Mouse (Mus musculus): Measurements from ENCODE around the gene Src. TPM values are rescaled to one million over a fixed set of nuclear protein-coding genes. Genes with fewer than 3 reads are reported as not detected.
"Not testable (repeated sequence)": the region's sequence is repeated elsewhere in the genome, so short reads cannot be mapped to it uniquely, and the experiment has no call there.

Src gene
- polyA plus RNA-seq, 1 experiment from 2014 or later: 16.4 TPM

- no peak overlapping the region for H3K9ac ChIP-seq (replicated peaks; ENCODE audit: low read depth)
- H3K36me3 ChIP-seq (ENCODE audit: insufficient read depth, low read length): 0 out of 2 replicates have a peak, but pooled peaks cover 4% of the 10 kb centered on the region
- H3K27me3 ChIP-seq (replicated peaks; ENCODE audit: insufficient read depth, low read length): no peaks in the 10 kb centered on the region
- peak; percentile 30 for TF ChIP-seq CTCF (IDR thresholded peaks at IDR 0.05)
- no peak for TF ChIP-seq EP300 (IDR thresholded peaks at IDR 0.05)
- H3K9me3 ChIP-seq (ENCODE audit: low read length): no peaks in the 10 kb centered on the region
- H3K4me1 ChIP-seq (ENCODE audit: insufficient read depth, low read depth, low read length): 0 out of 2 replicates have a peak, but pooled peaks cover 3% of the 10 kb centered on the region
- no peak overlapping the region for H3K4me3 ChIP-seq (ENCODE audit: low read depth, low read length)
- ATAC-seq: no peak
- WGBS: 83% methylated on average over 4 of the region's 4 CpGs
- peak; percentile 36 for DNase-seq (ENCODE audit: low spot score)
- no peak overlapping the region for H3K27ac ChIP-seq (ENCODE audit: low read length)
- H3K4me2 ChIP-seq (replicated peaks; ENCODE audit: low read depth, low read length): no peak overlapping the region
Observed at GRCm38 (mm10) chr2:157384836-157385235, 33.4 kb upstream of the Src start.

GRCm38 (mm10) chr2:157388901-157389590, 29.2 kb upstream of the Src start:
- 95% methylated on average over 14 of the region's 14 CpGs for WGBS

DNA sequence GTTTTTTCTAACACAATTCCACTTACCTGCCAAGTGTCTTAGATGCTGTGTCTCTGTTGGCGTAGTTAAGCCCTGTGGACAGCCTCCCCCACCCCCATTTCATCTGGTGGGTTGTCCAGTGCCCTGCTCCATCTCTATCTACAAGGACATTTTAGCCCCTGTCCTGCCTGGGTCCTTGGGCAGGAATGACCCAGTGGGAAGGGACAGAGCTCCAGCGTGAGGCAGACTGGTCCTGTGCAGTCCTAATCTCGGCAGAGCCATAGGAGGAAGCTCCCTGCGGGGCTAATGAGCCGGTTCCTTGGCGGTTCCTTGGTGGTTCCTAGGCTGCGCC, 28.7 kb upstream of the Src start:
- Histone ChIP-seq H3K9me3 (ENCODE audit: low read length) (no peaks in the 10 kb centered on the region), H3K4me3 (ENCODE audit: low read depth, low read length) (no peak overlapping the region), H3K4me1 (ENCODE audit: insufficient read depth, low read depth, low read length) (no peaks in the 10 kb centered on the region; the same call in 1 of the 2 replicates), H3K27ac (ENCODE audit: low read length) (no peak overlapping the region), H3K9ac (replicated peaks; ENCODE audit: low read depth) (no peak overlapping the region), H3K27me3 (replicated peaks; ENCODE audit: insufficient read depth, low read length) (no peaks in the 10 kb centered on the region), H3K36me3 (ENCODE audit: insufficient read depth, low read length) (no peaks in the 10 kb centered on the region), H3K4me2 (replicated peaks; ENCODE audit: low read depth, low read length) (no peak overlapping the region)
- TF ChIP-seq EP300 (IDR thresholded peaks at IDR 0.05): no peak
- TF ChIP-seq CTCF (IDR thresholded peaks at IDR 0.05): no peak
- WGBS: 80% methylated on average over 7 of the region's 7 CpGs
- ATAC-seq (no peak), DNase-seq (ENCODE audit: low spot score) (no peak)

More at GRCm38 (mm10) chr2:157388901-157389590, 29.2 kb upstream of the Src start:
- not testable (repeated sequence) for H3K4me2 ChIP-seq (replicated peaks; ENCODE audit: low read depth, low read length); H3K9me3 ChIP-seq (ENCODE audit: low read length); DNase-seq (ENCODE audit: low spot score); H3K4me1 ChIP-seq (ENCODE audit: insufficient read depth, low read depth, low read length); H3K9ac ChIP-seq (replicated peaks; ENCODE audit: low read depth); H3K36me3 ChIP-seq (ENCODE audit: insufficient read depth, low read length); ATAC-seq; H3K4me3 ChIP-seq (ENCODE audit: low read depth, low read length); H3K27ac ChIP-seq (ENCODE audit: low read length); H3K27me3 ChIP-seq (replicated peaks; ENCODE audit: insufficient read depth, low read length)

DNA sequence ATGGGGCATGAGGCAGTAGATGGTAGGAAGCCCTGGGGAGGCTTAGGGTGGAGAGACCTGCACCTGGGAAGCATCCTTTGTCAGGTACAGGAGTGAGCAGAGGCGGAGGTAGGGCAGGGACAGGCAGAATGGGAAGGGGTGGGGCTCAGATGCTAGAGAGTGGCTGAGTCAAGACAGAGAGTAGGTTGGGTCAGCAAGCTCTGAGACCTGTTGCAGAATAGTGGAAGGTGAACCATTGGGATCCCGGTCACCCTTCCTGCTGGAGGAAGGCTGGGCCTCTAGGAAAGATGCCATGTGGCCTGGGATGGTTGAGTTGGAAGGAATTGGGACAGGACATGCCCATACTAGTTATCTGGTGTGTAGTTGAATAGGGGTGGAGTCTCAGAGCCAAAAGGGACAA, 25.9 kb upstream of the Src start:
- no peaks in the 10 kb centered on the region; the same call in 1 of the 2 replicates for H3K4me1 ChIP-seq (ENCODE audit: insufficient read depth, low read depth, low read length)
- H3K4me2 ChIP-seq (replicated peaks; ENCODE audit: low read depth, low read length): no peak overlapping the region
- WGBS: 95% methylated on average over 2 of the region's 2 CpGs
- no peaks in the 10 kb centered on the region for H3K9me3 ChIP-seq (ENCODE audit: low read length)
- H3K9ac ChIP-seq (replicated peaks; ENCODE audit: low read depth): no peak overlapping the region
- DNase-seq (ENCODE audit: low spot score): no peak
- no peak for ATAC-seq
- no peaks in the 10 kb centered on the region for H3K27me3 ChIP-seq (replicated peaks; ENCODE audit: insufficient read depth, low read length)
- H3K36me3 ChIP-seq (ENCODE audit: insufficient read depth, low read length): 0 out of 2 replicates have a peak, but pooled peaks cover 6% of the 10 kb centered on the region
- H3K27ac ChIP-seq (ENCODE audit: low read length): no peak overlapping the region
- TF ChIP-seq CTCF (IDR thresholded peaks at IDR 0.05): no peak
- TF ChIP-seq EP300 (IDR thresholded peaks at IDR 0.05): no peak
- H3K4me3 ChIP-seq (ENCODE audit: low read depth, low read length): no peak overlapping the region

DNA sequence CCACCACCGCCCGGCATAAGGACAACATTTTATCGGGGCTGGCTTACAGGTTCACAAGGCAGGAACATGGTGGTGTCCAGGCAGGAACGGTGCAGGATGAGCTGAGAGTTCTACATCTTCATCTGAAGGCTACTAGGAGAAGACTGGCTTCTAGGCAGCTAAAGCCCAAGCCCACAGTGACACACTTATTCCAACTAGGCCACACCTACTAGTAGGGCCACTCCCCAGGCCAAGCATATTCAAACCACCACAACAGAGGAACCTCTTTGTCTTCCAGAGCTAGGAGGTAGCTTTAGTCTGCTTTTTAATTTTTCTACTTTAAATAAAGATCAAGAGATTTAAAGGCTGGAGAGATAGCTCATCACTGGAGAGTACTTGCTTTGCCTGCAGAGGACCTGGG, 24.7 kb upstream of the Src start:
- H3K36me3 ChIP-seq (ENCODE audit: insufficient read depth, low read length): 0 out of 2 replicates have a peak, but pooled peaks cover 6% of the 10 kb centered on the region
- peak overlapping the region; percentile 87 for H3K27ac ChIP-seq (ENCODE audit: low read length)
- no peaks in the 10 kb centered on the region for H3K9me3 ChIP-seq (ENCODE audit: low read length)
- DNase-seq (ENCODE audit: low spot score) (no peak), ATAC-seq (no peak)
- H3K4me3 ChIP-seq (ENCODE audit: low read depth, low read length): no peak overlapping the region
- no peaks in the 10 kb centered on the region for H3K27me3 ChIP-seq (replicated peaks; ENCODE audit: insufficient read depth, low read length)
- H3K9ac ChIP-seq (replicated peaks; ENCODE audit: low read depth): no peak overlapping the region
- H3K4me1 ChIP-seq (ENCODE audit: insufficient read depth, low read depth, low read length): no peaks in the 10 kb centered on the region; the same call in 1 of the 2 replicates
- no peak overlapping the region for H3K4me2 ChIP-seq (replicated peaks; ENCODE audit: low read depth, low read length)
- WGBS: 93% methylated on average over 4 of the region's 4 CpGs
- TF ChIP-seq CTCF (IDR thresholded peaks at IDR 0.05): no peak
- no peak for TF ChIP-seq EP300 (IDR thresholded peaks at IDR 0.05)

DNA sequence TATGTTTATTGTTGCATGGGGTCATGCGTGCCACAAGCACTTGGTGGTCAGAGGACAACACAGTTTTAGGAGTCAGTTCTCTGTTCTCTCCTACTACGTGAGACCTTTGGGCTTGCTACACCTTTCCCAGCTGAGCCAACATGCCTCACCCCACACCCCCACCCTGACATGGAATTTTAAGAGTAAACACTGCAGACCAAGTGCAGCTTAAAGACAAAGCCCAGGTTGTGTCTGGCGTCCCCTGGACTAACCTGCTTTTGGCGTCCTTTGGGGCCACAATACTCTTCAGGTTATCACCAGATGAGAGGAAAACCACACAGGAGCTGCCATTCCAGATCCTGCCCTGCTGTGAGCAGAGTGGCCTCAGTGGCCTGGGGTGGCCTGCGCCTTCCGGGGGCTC, 23.4 kb upstream of the Src start:
- 41% methylated on average over 6 of the region's 6 CpGs for WGBS
- Histone ChIP-seq H3K4me1 (ENCODE audit: insufficient read depth, low read depth, low read length) (no peaks in the 10 kb centered on the region; the same call in 1 of the 2 replicates), H3K4me3 (ENCODE audit: low read depth, low read length) (no peak overlapping the region), H3K27me3 (replicated peaks; ENCODE audit: insufficient read depth, low read length) (no peaks in the 10 kb centered on the region), H3K36me3 (ENCODE audit: insufficient read depth, low read length) (0 out of 2 replicates have a peak, but pooled peaks cover 6% of the 10 kb centered on the region), H3K27ac (ENCODE audit: low read length) (peak overlapping the region; percentile 87), H3K9ac (replicated peaks; ENCODE audit: low read depth) (no peak overlapping the region), H3K9me3 (ENCODE audit: low read length) (no peaks in the 10 kb centered on the region), H3K4me2 (replicated peaks; ENCODE audit: low read depth, low read length) (no peak overlapping the region)
- TF ChIP-seq CTCF (IDR thresholded peaks at IDR 0.05) (0 out of 2 replicates have a peak, but pooled peaks have one; percentile 6), EP300 (IDR thresholded peaks at IDR 0.05) (peak; percentile 94)
- DNase-seq (ENCODE audit: low spot score) (peak; percentile 82), ATAC-seq (peak; percentile 85)
